Mouse (Mus musculus): ENCODE data around the gene Slc7a5. TPM values are rescaled to one million over a fixed set of nuclear protein-coding genes. Genes with fewer than 3 reads are reported as not detected.

The Slc7a5 gene
- 1 to 10 TPM; 4.1 to 4.8 TPM for total RNA-seq (2021)
- long read RNA-seq, experiment 1, partial matches to known transcripts: 0 of 4 reads
- long read RNA-seq, experiment 1, other reads (novel, unspliced or antisense): 0 of 4 reads
- long read RNA-seq, experiment 2, partial matches to known transcripts: 0 of 2 reads
- long read RNA-seq, experiment 2, other reads (novel, unspliced or antisense): 0 of 2 reads

- DNase-seq: peak; percentile 97
These were observed at the start of gene Slc7a5 for GRCm38 (mm10) chr8:121907587-121908248. TSS of gene Slc7a5 (minus strand) at chr8:121907694.

DNA sequence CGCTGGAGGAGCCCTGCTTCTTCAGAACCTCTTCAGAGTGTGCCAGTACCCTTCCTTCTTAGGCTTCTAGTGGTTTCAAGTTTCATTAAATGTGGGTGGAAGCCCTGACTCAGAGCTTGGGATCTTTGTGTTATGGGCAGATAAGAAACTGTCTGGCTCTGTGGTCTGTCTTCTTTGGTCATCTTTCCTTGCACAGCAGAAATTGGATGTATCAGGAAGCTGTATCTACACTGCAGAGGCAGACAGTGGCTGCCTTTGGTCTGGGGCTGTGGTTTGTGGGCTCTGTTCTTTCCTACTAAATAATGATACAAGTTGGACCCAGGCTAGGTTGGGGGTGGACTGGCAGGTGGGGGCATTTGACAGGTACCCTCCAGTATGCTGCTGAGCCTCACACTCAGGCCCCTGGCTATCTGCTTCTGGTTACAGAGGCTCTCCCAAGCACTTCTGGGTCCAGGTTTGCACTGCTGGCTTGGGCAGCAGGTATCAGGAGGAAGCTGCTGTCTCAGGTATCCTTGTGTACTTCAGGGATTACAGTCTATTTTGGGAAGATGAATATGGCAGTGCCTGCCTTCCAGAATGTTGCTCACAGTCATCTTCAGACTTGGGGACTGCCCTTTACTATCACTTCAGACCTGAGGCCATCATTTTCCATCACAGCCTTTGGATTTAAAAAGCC, 48.5 kb upstream of the Slc7a5 start:
- no peak for DNase-seq

GRCm38 (mm10) chr8:121954981-121955555, 47.6 kb upstream of the Slc7a5 start:
- DNase-seq: no peak

DNA sequence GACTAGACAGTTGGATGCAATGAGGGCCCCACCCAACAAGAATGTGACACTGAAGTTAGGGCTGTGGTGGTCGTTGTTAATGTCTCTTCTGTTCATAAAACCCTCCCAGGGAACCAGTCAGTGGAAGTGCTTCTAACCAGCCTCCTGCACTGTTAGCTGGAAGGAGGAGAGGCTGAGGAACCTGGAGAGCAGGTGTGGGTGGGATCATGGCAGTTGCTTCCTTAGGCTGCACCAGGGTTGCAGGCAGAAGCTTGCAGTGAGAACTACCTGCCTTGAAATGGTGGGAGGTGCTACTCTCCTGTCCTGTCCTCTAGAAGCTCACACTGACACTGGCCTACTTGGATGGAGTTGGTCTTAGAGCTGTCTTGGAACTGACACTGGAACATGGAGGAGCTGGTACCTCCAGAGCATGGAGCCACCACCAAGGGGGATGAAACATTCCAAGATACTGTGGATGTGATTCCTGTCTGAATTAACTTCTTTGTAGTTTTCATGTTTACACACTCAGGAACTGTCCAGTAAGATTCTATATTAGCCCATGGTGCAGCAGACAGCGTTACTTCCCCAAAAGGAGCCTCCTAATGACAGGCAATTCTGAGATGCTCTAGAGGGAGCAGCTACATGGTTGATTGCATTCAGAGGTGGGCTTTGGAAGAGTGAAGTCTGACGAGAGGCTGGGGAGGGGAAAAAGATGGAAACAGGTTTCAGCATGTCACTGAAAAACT, 46.5 kb upstream of the Slc7a5 start:
- no peak for DNase-seq

DNA sequence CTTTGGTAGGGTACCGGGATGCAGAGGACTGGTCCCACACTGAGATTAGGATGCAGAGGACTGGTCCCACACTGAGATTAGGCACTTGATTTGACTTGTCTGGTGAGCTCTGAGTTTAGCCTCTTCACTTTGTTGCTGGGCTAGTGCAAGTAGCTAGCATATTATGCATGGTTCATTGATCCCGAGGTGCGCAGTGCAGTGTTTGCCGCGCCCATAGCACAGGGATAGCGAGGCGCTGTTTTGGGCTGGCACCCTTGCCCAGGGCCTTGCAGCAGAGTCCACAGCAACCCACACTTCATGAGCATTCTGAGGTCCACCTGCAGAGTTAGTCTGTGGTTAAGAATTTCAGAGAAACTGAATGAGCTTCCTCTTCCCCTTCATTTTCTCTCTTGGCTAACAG, 45.3 kb upstream of the Slc7a5 start:
- DNase-seq: no peak

DNA sequence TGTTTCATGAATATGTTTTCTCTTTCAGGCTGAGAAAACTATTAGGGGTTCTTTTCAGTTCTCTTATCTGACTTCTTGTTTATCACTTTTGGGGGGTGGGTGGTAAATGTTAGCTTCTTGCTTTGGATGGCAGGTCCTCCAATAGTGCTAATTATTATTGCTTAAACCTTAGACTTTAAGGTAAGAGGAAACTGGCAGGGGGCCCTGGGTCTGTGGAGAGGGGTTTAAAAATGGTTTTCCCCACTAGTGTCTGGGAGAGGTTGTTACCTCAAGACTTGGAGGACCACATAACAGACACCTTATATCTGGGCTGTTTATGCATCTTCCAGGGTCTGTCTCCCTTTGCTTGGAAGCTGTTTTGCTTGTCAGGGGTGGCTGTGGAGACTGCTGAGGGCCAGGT, 44.6 kb upstream of the Slc7a5 start:
- DNase-seq: no peak

DNA sequence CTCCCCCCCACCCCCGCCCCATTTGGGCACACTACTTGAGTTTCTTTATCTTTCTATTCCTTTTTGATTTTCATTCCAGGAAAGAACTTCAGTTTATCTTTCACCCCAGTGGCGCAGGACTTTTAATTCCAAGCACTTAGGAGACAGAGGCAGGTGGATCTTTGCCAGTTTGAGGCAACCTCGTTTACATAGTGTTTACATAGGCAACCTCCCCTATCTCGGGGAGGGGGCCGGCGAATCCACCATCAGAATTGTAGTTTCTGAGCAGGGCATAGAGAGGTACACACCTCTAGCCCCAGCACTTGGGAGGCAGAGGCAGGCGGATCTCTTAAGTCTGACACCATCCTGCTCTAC, 44.1 kb upstream of the Slc7a5 start:
- no peak for DNase-seq

GRCm38 (mm10) chr8:121950749-121951655, 43.5 kb upstream of the Slc7a5 start:
- peak; percentile 73 to 76 for DNase-seq

GRCm38 (mm10) chr8:121949941-121950748, 42.7 kb upstream of the Slc7a5 start:
- peak; percentile 98 to 99 for DNase-seq

DNA sequence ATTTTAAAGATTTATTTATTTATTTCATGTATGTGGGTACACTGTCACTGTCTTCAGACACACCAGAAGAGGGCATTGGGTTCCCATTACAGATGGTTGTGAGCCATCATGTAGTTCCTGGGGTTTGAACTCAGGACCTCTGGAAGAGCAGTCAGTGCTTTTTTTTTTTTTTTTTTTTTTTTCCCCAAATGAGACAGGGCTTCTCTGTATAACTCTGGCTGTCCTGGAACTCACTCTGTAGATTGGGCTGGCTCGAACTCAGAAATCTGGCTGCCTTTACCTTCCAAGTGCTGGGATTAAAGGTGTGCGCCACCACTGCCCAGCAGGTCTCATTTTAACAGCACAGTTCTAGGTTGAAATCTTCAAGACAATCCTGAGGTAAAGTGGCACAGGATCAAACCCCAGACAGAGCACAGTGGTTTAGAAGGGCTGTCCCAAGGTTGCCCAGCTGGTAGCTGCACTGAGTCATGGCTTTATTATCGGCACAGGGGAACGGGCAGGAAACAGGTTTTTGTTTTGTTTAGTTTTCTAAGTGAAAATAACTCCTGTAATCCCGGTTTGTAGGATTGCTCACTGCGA, 41.8 kb upstream of the Slc7a5 start, which contains the start of gene Banp:
Gene Banp, plus strand, starts transcription at position 529 of the 579 bp plus-strand sequence.
- peak in 1 of 2 experiments; percentile 40 for DNase-seq

- DNase-seq: peak in 1 of 2 experiments; percentile 21
These were observed 41.0 kb upstream of the Slc7a5 start for GRCm38 (mm10) chr8:121948321-121949145.

- DNase-seq: peak; percentile 93 to 95
These were observed 40.3 kb upstream of the Slc7a5 start for GRCm38 (mm10) chr8:121947753-121948141.

- no peak for DNase-seq
These were observed 39.7 kb upstream of the Slc7a5 start for GRCm38 (mm10) chr8:121947047-121947752.

GRCm38 (mm10) chr8:121946351-121946750, 38.9 kb upstream of the Slc7a5 start:
- DNase-seq: no peak

- no peak for DNase-seq
These were observed 37.3 kb upstream of the Slc7a5 start, which contains the start of gene Car5a for GRCm38 (mm10) chr8:121944831-121945230. TSS of gene Car5a (minus strand) at chr8:121944904.

DNA sequence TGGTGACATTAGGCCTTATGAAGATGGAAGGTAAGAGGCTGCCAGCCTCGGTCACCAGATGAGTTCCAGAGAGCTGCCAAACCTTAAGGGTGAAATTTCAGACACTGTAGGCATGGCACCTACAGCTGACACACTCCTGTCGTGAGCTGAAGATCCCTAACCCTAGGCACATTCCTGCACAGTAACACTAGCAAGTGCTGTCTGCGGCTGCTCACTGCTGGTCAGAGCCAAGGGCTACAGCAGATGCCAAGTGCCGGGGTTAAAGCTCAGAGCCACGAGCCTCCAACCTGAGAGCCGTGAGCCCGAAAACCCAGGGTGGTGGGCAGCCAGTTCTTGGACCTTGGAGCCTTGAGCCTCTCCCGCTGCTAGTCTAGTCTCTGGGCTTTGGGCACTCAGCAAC, 36.2 kb upstream of the Slc7a5 start:
- DNase-seq: no peak

DNA sequence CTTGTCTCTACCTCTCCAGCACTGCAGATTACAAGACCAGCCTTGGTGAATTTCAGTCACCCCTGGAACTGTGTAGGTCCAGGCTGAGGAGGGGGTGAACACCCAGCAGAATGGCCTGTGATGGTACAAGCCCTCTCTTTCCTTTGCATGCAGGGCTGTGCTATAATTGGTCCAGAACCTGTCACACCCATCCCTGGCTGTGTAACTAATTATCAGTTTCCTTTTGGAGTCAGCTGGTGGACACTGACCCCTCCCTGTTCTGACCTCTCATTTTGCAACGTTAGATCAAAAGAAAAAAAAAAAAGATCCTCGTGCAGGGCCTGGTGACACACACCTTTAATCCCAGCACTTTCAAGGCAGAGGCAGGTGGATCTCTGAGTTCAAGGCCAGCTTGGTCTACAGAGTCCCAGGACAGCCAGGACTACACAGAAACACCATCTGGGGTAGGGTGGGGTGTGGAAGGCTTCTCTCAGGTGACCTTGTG, 35.6 kb upstream of the Slc7a5 start:
- DNase-seq: peak in 1 of 2 experiments; percentile 49

- DNase-seq: no peak
These were observed 31.2 kb upstream of the Slc7a5 start for GRCm38 (mm10) chr8:121938732-121939131.

All from heart, adult 18-20 months (tissue).